Mouse (Mus musculus): ENCODE data around the gene Crip2. TPM values are rescaled to one million over a fixed set of nuclear protein-coding genes. Genes with fewer than 3 reads are reported as not detected.

The Crip2 gene
- total and polyA plus RNA-seq, 2 experiments from 2014 or later, result 198 to 533 TPM

GRCm38 (mm10) chr12:113138291-113138690 lies 1.7 kb upstream of the Crip2 start:
- Histone ChIP-seq H3K4me2 (ENCODE audit: low read depth) (no peak overlapping the region), H3K4me3 (ENCODE audit: low read depth, low read length) (no peak overlapping the region), H3K27me3 (ENCODE audit: insufficient read depth, low read length) (no peaks in the 10 kb centered on the region), H3K4me1 (ENCODE audit: insufficient read depth) (peaks cover 29% of the 10 kb centered on the region), H3K9me3 (ENCODE audit: low read length) (no peaks in the 10 kb centered on the region), H3K36me3 (ENCODE audit: insufficient read depth) (peaks cover 42% of the 10 kb centered on the region), H3K9ac (no peak overlapping the region), H3K27ac (ENCODE audit: low read depth, low read length) (no peak overlapping the region)
- ATAC-seq (no peak), DNase-seq (no peak)
- 78% methylated on average over 6 of the region's 6 CpGs for WGBS
- TF ChIP-seq CTCF (IDR thresholded peaks at IDR 0.05; ENCODE audit: low read depth), result no peak

GRCm38 (mm10) chr12:113138901-113139864 lies 853 bp upstream of the Crip2 start:
- H3K4me2 ChIP-seq (ENCODE audit: low read depth), result peak overlapping the region; percentile 61

GRCm38 (mm10) chr12:113140616-113141411 lies 778 bp downstream of the Crip2 start:
- H3K4me1 ChIP-seq (ENCODE audit: insufficient read depth), result peaks cover 29% of the 10 kb centered on the region
- H3K36me3 ChIP-seq (ENCODE audit: insufficient read depth), result peaks cover 44% of the 10 kb centered on the region
- WGBS, result 2% methylated on average over 49 of the region's 49 CpGs
- no peaks in the 10 kb centered on the region for H3K9me3 ChIP-seq (ENCODE audit: low read length)
- DNase-seq (no peak), ATAC-seq (peak; percentile 36; the same call in 1 of the 2 replicates)
- TF ChIP-seq CTCF (IDR thresholded peaks at IDR 0.05; ENCODE audit: low read depth), result no peak
- peak overlapping the region; percentile 66 for H3K4me3 ChIP-seq (ENCODE audit: low read depth, low read length)
- H3K27me3 ChIP-seq (ENCODE audit: insufficient read depth, low read length), result no peaks in the 10 kb centered on the region
- H3K9ac ChIP-seq, result peak overlapping the region; percentile 77
- peak overlapping the region; percentile 92 for H3K27ac ChIP-seq (ENCODE audit: low read depth, low read length)
- H3K4me2 ChIP-seq (ENCODE audit: low read depth), result peak overlapping the region; percentile 61

More at GRCm38 (mm10) chr12:113138901-113139864, 853 bp upstream of the Crip2 start:
- peaks cover 43% of the 10 kb centered on the region for H3K36me3 ChIP-seq (ENCODE audit: insufficient read depth)
- H3K27me3 ChIP-seq (ENCODE audit: insufficient read depth, low read length), result no peaks in the 10 kb centered on the region
- no peak for TF ChIP-seq CTCF (IDR thresholded peaks at IDR 0.05; ENCODE audit: low read depth)
- H3K27ac ChIP-seq (ENCODE audit: low read depth, low read length), result peak overlapping the region; percentile 92
- no peaks in the 10 kb centered on the region for H3K9me3 ChIP-seq (ENCODE audit: low read length)
- H3K9ac ChIP-seq, result peak overlapping the region; percentile 77
- DNase-seq, result peak; percentile 35
- peaks cover 29% of the 10 kb centered on the region for H3K4me1 ChIP-seq (ENCODE audit: insufficient read depth)
- WGBS, result 23% methylated on average over 11 of the region's 11 CpGs
- peak; percentile 18 for ATAC-seq
- H3K4me3 ChIP-seq (ENCODE audit: low read depth, low read length), result peak overlapping the region; percentile 66

GRCm38 (mm10) chr12:113141531-113141973 lies 1.5 kb downstream of the Crip2 start:
- WGBS, result 12% methylated on average over 8 of the region's 8 CpGs
- DNase-seq, result peak; percentile 48
- no peak for TF ChIP-seq CTCF (IDR thresholded peaks at IDR 0.05; ENCODE audit: low read depth)
- Histone ChIP-seq H3K9ac (peak overlapping the region; percentile 77), H3K4me2 (ENCODE audit: low read depth) (peak overlapping the region; percentile 61), H3K36me3 (ENCODE audit: insufficient read depth) (peaks cover 37% of the 10 kb centered on the region), H3K4me3 (ENCODE audit: low read depth, low read length) (peak overlapping the region; percentile 66), H3K4me1 (ENCODE audit: insufficient read depth) (peaks cover 29% of the 10 kb centered on the region), H3K27ac (ENCODE audit: low read depth, low read length) (peak overlapping the region; percentile 92), H3K9me3 (ENCODE audit: low read length) (no peaks in the 10 kb centered on the region), H3K27me3 (ENCODE audit: insufficient read depth, low read length) (no peaks in the 10 kb centered on the region)
- no peak for ATAC-seq

GRCm38 (mm10) chr12:113142021-113142975 lies 2.3 kb downstream of the Crip2 start:
- DNase-seq, result peak; percentile 59
- peak overlapping the region; percentile 92 for H3K27ac ChIP-seq (ENCODE audit: low read depth, low read length)
- peaks cover 29% of the 10 kb centered on the region for H3K4me1 ChIP-seq (ENCODE audit: insufficient read depth)
- H3K27me3 ChIP-seq (ENCODE audit: insufficient read depth, low read length), result no peaks in the 10 kb centered on the region
- no peak for TF ChIP-seq CTCF (IDR thresholded peaks at IDR 0.05; ENCODE audit: low read depth)
- H3K9ac ChIP-seq, result peak overlapping the region; percentile 77
- H3K4me2 ChIP-seq (ENCODE audit: low read depth), result peak overlapping the region; percentile 61
- no peak; the same call in 1 of the 2 replicates for ATAC-seq
- peak overlapping the region; percentile 66 for H3K4me3 ChIP-seq (ENCODE audit: low read depth, low read length)
- WGBS, result 17% methylated on average over 15 of the region's 15 CpGs
- peaks cover 31% of the 10 kb centered on the region for H3K36me3 ChIP-seq (ENCODE audit: insufficient read depth)
- no peaks in the 10 kb centered on the region for H3K9me3 ChIP-seq (ENCODE audit: low read length)

GRCm38 (mm10) chr12:113143164-113143563 lies 3.1 kb downstream of the Crip2 start:
- Histone ChIP-seq H3K4me3 (ENCODE audit: low read depth, low read length) (peak overlapping the region; percentile 66), H3K9me3 (ENCODE audit: low read length) (no peaks in the 10 kb centered on the region), H3K4me2 (ENCODE audit: low read depth) (peak overlapping the region; percentile 61), H3K27ac (ENCODE audit: low read depth, low read length) (no peak overlapping the region), H3K36me3 (ENCODE audit: insufficient read depth) (peaks cover 27% of the 10 kb centered on the region), H3K27me3 (ENCODE audit: insufficient read depth, low read length) (no peaks in the 10 kb centered on the region), H3K4me1 (ENCODE audit: insufficient read depth) (peaks cover 29% of the 10 kb centered on the region), H3K9ac (no peak overlapping the region)
- TF ChIP-seq CTCF (IDR thresholded peaks at IDR 0.05; ENCODE audit: low read depth), result no peak
- DNase-seq, result no peak
- 62% methylated on average over 7 of the region's 7 CpGs for WGBS
- ATAC-seq, result no peak
